Mouse (Mus musculus): ENCODE results near the gene Cfap97d1. TPM values are rescaled to one million over a fixed set of nuclear protein-coding genes. Genes with fewer than 3 reads are reported as not detected.

Cfap97d1 gene
- polyA plus RNA-seq, 1 experiment, result not detected

DNA sequence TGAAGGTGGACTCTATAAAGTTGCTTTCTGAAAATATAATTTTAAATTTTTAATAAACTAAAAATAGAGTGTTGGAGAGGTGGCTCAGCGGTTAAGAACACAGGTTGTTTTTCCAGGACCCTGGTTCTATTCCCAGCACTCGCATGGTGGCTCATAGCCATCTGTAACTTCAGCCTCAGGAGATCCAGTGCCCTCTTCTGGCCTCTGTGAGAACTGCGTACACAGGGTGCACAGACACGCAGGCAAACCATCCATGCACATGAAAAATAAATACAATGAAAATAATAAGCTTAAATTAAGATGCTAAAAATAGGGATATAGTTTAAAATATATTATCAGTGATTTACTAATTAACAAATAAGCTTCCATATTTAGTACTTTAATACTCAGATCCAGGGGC, 56.6 kb downstream of the Cfap97d1 start:
- 80% methylated on average over 4 of the region's 4 CpGs for WGBS
- H3K27ac ChIP-seq (ENCODE audit: insufficient read depth, low read length), result no peak overlapping the region
- H3K4me1 ChIP-seq (ENCODE audit: control insufficient read depth, insufficient read depth, low read length), result peaks cover 21% of the 10 kb centered on the region
- no peak for TF ChIP-seq CTCF (IDR thresholded peaks at IDR 0.05; ENCODE audit: borderline replicate concordance, insufficient read depth, low read depth, low read length)
- no peak for TF ChIP-seq POLR2A (IDR thresholded peaks at IDR 0.05; ENCODE audit: borderline replicate concordance, insufficient read depth, low read length)
- no peak for DNase-seq
- no peak overlapping the region for H3K4me3 ChIP-seq (replicated peaks; ENCODE audit: insufficient read depth, low read depth, low read length)
- H3K27me3 ChIP-seq (ENCODE audit: control insufficient read depth, insufficient read depth, low read length), result no peaks in the 10 kb centered on the region

DNA sequence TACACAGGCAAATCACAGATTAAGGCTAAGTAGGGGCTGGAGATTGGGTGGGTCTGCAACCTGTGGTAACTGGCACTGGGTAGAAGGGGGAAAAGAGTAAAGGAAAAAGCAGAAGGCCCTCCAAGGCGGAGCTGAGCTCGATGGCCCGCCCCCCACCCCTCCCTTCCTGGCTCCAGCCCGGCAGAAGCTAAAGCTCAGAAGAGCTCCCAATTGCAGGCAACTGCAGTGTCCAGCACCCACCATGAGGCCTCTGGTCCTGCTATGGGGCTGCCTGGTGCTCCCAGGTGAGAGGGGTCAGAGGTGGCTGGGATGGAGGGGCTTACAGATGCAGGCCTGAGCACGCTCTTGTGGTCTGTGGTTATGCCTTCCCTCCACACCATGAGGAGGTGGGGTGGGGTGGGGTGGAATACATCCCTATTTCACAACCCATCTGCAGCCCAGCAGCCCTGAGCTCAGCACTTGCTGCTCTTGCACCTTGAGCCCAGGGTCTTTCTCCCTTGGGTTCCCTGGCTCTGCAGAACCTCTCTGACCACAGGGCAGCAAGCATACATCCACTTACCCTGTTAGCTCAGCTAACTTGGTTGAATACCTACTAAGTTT, 57.4 kb downstream of the Cfap97d1 start, which contains the start of gene Cd300lg:
TSS of gene Cd300lg (plus strand) at position 160 of the 600 bp plus-strand sequence.
- H3K27ac ChIP-seq (ENCODE audit: insufficient read depth, low read length), result no peak within 1 kb of the TSS
- no peaks in the 10 kb centered on the region for H3K27me3 ChIP-seq (ENCODE audit: control insufficient read depth, insufficient read depth, low read length)
- peaks cover 13% of the 10 kb centered on the region for H3K4me1 ChIP-seq (ENCODE audit: control insufficient read depth, insufficient read depth, low read length)
- TF ChIP-seq CTCF (IDR thresholded peaks at IDR 0.05; ENCODE audit: borderline replicate concordance, insufficient read depth, low read depth, low read length) (no peak), POLR2A (IDR thresholded peaks at IDR 0.05; ENCODE audit: borderline replicate concordance, insufficient read depth, low read length) (no peak)
- H3K4me3 ChIP-seq (replicated peaks; ENCODE audit: insufficient read depth, low read depth, low read length), result no peak within 1 kb of the TSS
- 57% methylated on average over 5 of the region's 5 CpGs for WGBS
- no peak for DNase-seq

Other genes starting within 250 kb of the Cfap97d1 start
- 26.9 and 27.0 TPM in 2 replicates for gene Etv4, start 198.9 kb upstream of the Cfap97d1 start, polyA plus RNA-seq (2012; rRNA removed)
- 1.5 and 1.8 TPM in 2 replicates for gene Meox1, start 89.9 kb upstream of the Cfap97d1 start, polyA plus RNA-seq (2012; rRNA removed)
- gene Sost, start 17.3 kb upstream of the Cfap97d1 start, polyA plus RNA-seq (2012; rRNA removed), result 1.4 and 1.7 TPM in 2 replicates
- 86.0 and 98.5 TPM in 2 replicates for gene Dusp3, start 2.7 kb downstream of the Cfap97d1 start, polyA plus RNA-seq (2012; rRNA removed)
- 158 and 185 TPM in 2 replicates for gene Mpp3, start 44.2 kb downstream of the Cfap97d1 start, polyA plus RNA-seq (2012; rRNA removed)
- gene Cd300lg, start 57.2 kb downstream of the Cfap97d1 start, polyA plus RNA-seq (2012; rRNA removed), result 0.38 and 0.63 TPM in 2 replicates
- 50.3 and 55.3 TPM in 2 replicates for gene Mpp2, start 104.2 kb downstream of the Cfap97d1 start, polyA plus RNA-seq (2012; rRNA removed)
- not detected in 2 replicates for gene Ppy, start 117.0 kb downstream of the Cfap97d1 start, polyA plus RNA-seq (2012; rRNA removed)
- gene Pyy, start 123.6 kb downstream of the Cfap97d1 start, polyA plus RNA-seq (2012; rRNA removed), result 7.1 and 7.4 TPM in 2 replicates
- not detected in 2 replicates for gene Nags, start 161.2 kb downstream of the Cfap97d1 start, polyA plus RNA-seq (2012; rRNA removed)
- 33.2 and 34.0 TPM in 2 replicates for gene Tmem101, start 172.1 kb downstream of the Cfap97d1 start, polyA plus RNA-seq (2012; rRNA removed)
- gene Lsm12, start 201.0 kb downstream of the Cfap97d1 start, polyA plus RNA-seq (2012; rRNA removed), result 35.2 and 40.2 TPM in 2 replicates
- gene G6pc3, start 205.3 kb downstream of the Cfap97d1 start, polyA plus RNA-seq (2012; rRNA removed), result 115 and 120 TPM in 2 replicates
- gene Hdac5, start 245.9 kb downstream of the Cfap97d1 start, polyA plus RNA-seq (2012; rRNA removed), result 188 and 194 TPM in 2 replicates

Data from cerebellum, adult 2 months (tissue).